Mouse (Mus musculus) kidney, adult 2 months (tissue): ENCODE results near the gene Timp3. TPM values are rescaled to one million over a fixed set of nuclear protein-coding genes. Genes with fewer than 3 reads are reported as not detected.
A peak's percentile ranks its signal among the peaks of the same experiment; 100 is the strongest.
"Not testable (repeated sequence)": the region's sequence is repeated elsewhere in the genome, so short reads cannot be mapped to it uniquely, and the experiment has no call there.

Experiments used
- DNase-seq: peaks from one replicate; pipeline ENCODE4 v3.0.0; 2021
- H3K27ac ChIP-seq: fragments of 200-500 bp; 2 replicates; pipeline ENCODE4 v1.5.1; 2012; ENCODE audit warnings: low read depth, low read length, control low read depth, inconsistent platforms; ENCODE audit not compliant: insufficient read depth
- H3K27me3 ChIP-seq: fragments of 200-500 bp; replicated peaks from 2 replicates; pipeline ENCODE4 v1.6.1; 2012; ENCODE audit warnings: mild to moderate bottlenecking, moderate library complexity, low read length, inconsistent platforms; ENCODE audit not compliant: control insufficient read depth, insufficient read depth
- H3K36me3 ChIP-seq: fragments of 200-500 bp; 2 replicates; pipeline ENCODE4 v1.6.1; 2012; ENCODE audit warnings: mild to moderate bottlenecking, moderate library complexity, low read length, inconsistent platforms; ENCODE audit not compliant: control insufficient read depth, insufficient read depth
- H3K4me1 ChIP-seq: fragments of 200-500 bp; 2 replicates; pipeline ENCODE4 v1.6.1; 2011; ENCODE audit warnings: low read length; ENCODE audit not compliant: control insufficient read depth, insufficient read depth
- H3K4me3 ChIP-seq: fragments of 200-500 bp; 2 replicates; pipeline ENCODE4 v1.5.1; 2011; ENCODE audit warnings: mild to moderate bottlenecking, low read depth, low read length, control low read depth; ENCODE audit not compliant: insufficient read depth
- CTCF ChIP-seq: fragments of 200-500 bp; conservative IDR thresholded peaks from 2 replicates; pipeline ENCODE4 v1.5.1; 2011; ENCODE audit warnings: low read depth, mild to moderate bottlenecking, control low read depth, low read length, moderate library complexity, mixed read lengths; ENCODE audit not compliant: insufficient read depth, insufficient read length
- POLR2A ChIP-seq: fragments of 200-500 bp; IDR thresholded peaks from one replicate; pipeline ENCODE4 v1.6.1; 2011; ENCODE audit warnings: low read depth, low read length, control low read depth
- WGBS: fragments of 180-500 bp; shearing (Covaris S2); methylation state at CpG from one replicate; pipeline ENCODE4 v1.1.7; 2018; 5-methylcytosine and 5-hydroxymethylcytosine counted together
- polyA plus RNA-seq: library from polyadenylated mRNA; depleted of rRNA; stranded (reverse); fragments of >200 nt; gene quantifications from 2 replicates; pipeline ENCODE4 v1.2.3, GENCODE M21; 2012

Gene Timp3
- polyA plus RNA-seq, 1 experiment: 609 TPM

- TF ChIP-seq CTCF (no peak), POLR2A (no peak)
- WGBS: 21% methylated on average over 5 of the region's 5 CpGs
- Histone ChIP-seq H3K27ac (no peak overlapping the region), H3K36me3 (no peaks in the 10 kb centered on the region), H3K4me3 (no peak overlapping the region), H3K27me3 (no peaks in the 10 kb centered on the region), H3K4me1 (peaks cover 7% of the 10 kb centered on the region)
- peak; percentile 66 for DNase-seq
These were observed 65.5 kb downstream of the Timp3 start for GRCm38 (mm10) chr10:86365632-86366092.

DNA sequence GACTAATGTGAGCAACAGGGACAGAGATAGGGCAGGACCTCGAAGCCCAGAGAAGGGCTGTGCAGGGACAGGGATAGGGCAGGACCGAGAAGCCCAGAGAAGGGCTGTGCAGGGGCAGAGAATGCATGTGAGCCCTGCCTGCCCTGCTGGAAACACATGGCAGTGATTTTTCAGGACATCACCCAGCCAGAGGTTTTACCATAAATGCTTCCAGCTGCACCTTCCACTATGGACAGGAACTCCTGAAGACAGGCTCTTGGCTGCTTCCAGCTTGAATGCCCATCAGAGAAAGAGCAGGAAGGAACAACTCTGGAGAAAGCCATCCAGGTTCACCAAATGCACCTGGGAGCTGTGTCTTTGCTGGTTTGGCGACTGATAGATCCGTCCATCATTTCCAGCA, 67.2 kb downstream of the Timp3 start:
- Histone ChIP-seq H3K27me3 (no peaks in the 10 kb centered on the region), H3K27ac (no peak overlapping the region), H3K36me3 (no peaks in the 10 kb centered on the region), H3K4me1 (peaks cover 7% of the 10 kb centered on the region), H3K4me3 (no peak overlapping the region)
- no peak for DNase-seq
- WGBS: 91% methylated on average over 4 of the region's 4 CpGs
- TF ChIP-seq CTCF (no peak), POLR2A (no peak)

DNA sequence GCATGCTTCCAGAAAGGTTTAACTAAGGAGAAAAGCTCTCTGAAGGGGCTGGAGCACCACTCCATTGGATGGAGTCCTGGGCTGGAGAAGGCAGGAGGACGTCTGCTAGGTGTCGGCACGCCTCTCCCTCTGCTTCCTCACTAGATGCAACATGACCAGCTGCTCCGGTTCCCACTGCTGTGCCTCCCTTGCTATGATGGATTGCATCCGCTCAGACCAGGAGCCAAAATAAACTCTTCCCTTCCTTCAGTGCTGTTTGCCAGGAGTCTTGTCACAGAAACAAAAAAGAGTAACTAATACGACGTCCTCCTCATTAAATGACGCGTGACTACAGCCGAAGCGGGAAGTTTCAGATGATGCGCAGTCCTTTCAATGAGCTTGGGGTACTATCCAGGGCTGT, 68.6 kb downstream of the Timp3 start:
- DNase-seq: peak; percentile 91
- no peak overlapping the region for H3K4me3 ChIP-seq
- H3K27ac ChIP-seq: no peak overlapping the region
- 34% methylated on average over 12 of the region's 12 CpGs for WGBS
- H3K27me3 ChIP-seq: no peaks in the 10 kb centered on the region
- peaks cover 7% of the 10 kb centered on the region for H3K4me1 ChIP-seq
- TF ChIP-seq CTCF (no peak), POLR2A (no peak)
- no peaks in the 10 kb centered on the region for H3K36me3 ChIP-seq

- Histone ChIP-seq H3K27ac (no peak overlapping the region), H3K27me3 (no peaks in the 10 kb centered on the region), H3K36me3 (no peaks in the 10 kb centered on the region), H3K4me1 (peaks cover 7% of the 10 kb centered on the region), H3K4me3 (no peak overlapping the region)
- TF ChIP-seq POLR2A (no peak), CTCF (no peak)
- 88% methylated on average over 4 of the region's 4 CpGs for WGBS
- DNase-seq: no peak
These were observed 69.2 kb downstream of the Timp3 start for GRCm38 (mm10) chr10:86369346-86369745.

DNA sequence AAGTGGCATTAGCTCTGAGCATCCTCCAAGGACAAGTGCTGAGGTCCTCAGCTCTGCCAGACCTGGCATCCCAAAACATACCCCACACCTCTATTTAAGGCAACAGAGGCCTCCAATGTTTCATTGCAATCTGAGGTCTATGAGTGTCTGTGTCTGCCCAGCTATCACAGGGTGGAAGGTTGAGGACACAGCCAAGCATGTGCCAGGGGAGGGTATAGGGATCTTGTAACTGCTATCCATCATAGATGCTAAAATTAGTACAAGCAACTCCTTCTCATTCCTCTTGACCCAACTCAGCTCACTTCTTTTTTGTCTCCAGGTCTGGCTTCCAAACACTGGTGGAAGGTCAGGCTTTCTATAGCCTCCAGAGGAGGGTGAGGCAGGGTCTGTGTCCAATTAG, 71.4 kb downstream of the Timp3 start:
- Histone ChIP-seq H3K4me1 (no peaks in the 10 kb centered on the region), H3K27ac (no peak overlapping the region), H3K27me3 (no peaks in the 10 kb centered on the region), H3K36me3 (no peaks in the 10 kb centered on the region), H3K4me3 (no peak overlapping the region)
- TF ChIP-seq POLR2A (no peak), CTCF (no peak)
- DNase-seq: no peak

- TF ChIP-seq POLR2A (no peak), CTCF (no peak)
- H3K4me3 ChIP-seq: no peak overlapping the region
- DNase-seq: no peak
- 93% methylated on average over 2 of the region's 2 CpGs for WGBS
- no peak overlapping the region for H3K27ac ChIP-seq
- no peaks in the 10 kb centered on the region for H3K4me1 ChIP-seq
- no peaks in the 10 kb centered on the region for H3K36me3 ChIP-seq
- H3K27me3 ChIP-seq: no peaks in the 10 kb centered on the region
These were observed 73.9 kb downstream of the Timp3 start for GRCm38 (mm10) chr10:86374061-86374460.

- 53% methylated on average over 11 of the region's 11 CpGs for WGBS
- H3K4me3 ChIP-seq: no peak overlapping the region
- no peaks in the 10 kb centered on the region for H3K27me3 ChIP-seq
- no peaks in the 10 kb centered on the region for H3K36me3 ChIP-seq
- H3K27ac ChIP-seq: no peak overlapping the region
- H3K4me1 ChIP-seq: no peaks in the 10 kb centered on the region
- TF ChIP-seq CTCF (no peak), POLR2A (no peak)
- DNase-seq: peak; percentile 76
These were observed 75.7 kb downstream of the Timp3 start for GRCm38 (mm10) chr10:86375903-86376302.

GRCm38 (mm10) chr10:86376392-86377185, 76.4 kb downstream of the Timp3 start:
- WGBS: 85% methylated on average over 8 of the region's 8 CpGs

DNA sequence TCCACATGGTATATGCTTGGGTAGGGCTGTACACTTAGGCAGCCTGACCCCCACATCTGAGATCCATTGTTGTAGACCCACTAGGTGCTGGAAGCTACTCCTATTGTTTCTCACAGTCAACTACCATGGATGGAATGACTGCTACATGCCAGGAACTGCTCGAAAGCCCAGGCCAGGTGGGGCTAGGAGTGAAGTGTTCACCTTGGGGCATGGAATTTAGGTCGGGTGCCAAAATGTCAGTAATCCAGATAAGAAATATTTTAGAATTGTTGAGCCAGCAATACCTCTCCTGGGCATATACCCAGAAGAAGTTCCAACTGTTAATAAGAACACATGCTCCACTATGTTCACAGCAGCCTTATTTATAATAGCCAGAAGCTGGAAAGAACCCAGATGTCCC, 78.6 kb downstream of the Timp3 start:
- DNase-seq, H3K4me1 ChIP-seq, H3K27me3 ChIP-seq, H3K27ac ChIP-seq, H3K4me3 ChIP-seq, H3K36me3 ChIP-seq: not testable (repeated sequence)
- 65% methylated on average over 2 of the region's 2 CpGs for WGBS

More at GRCm38 (mm10) chr10:86376392-86377185, 76.4 kb downstream of the Timp3 start:
- TF ChIP-seq POLR2A (no peak), CTCF (no peak)
- DNase-seq: no peak
- H3K4me3 ChIP-seq: no peak overlapping the region
- no peaks in the 10 kb centered on the region for H3K36me3 ChIP-seq
- no peaks in the 10 kb centered on the region for H3K4me1 ChIP-seq
- H3K27me3 ChIP-seq: no peaks in the 10 kb centered on the region
- H3K27ac ChIP-seq: no peak overlapping the region
